Mouse (Mus musculus) forebrain, embryonic 16.5 days (tissue): ENCODE results near the gene Tspan12. TPM values are rescaled to one million over a fixed set of nuclear protein-coding genes. Genes with fewer than 3 reads are reported as not detected.
"Not testable (repeated sequence)": the region's sequence is repeated elsewhere in the genome, so short reads cannot be mapped to it uniquely, and the experiment has no call there.

ENCODE experiments used
- ATAC-seq: fragments of 200-750 bp; cut with Nextera tagmentation; 2 replicates; pipeline ENCODE4 v1.8.0; 2017; ENCODE audit warnings: mild to moderate bottlenecking, moderate library complexity
- H3K27ac ChIP-seq: fragments of 300-500 bp; sonication (generic); 2 replicates; pipeline ENCODE4 v1.5.1; 2014; ENCODE audit warnings: low read length, control low read depth
- H3K27me3 ChIP-seq: fragments of 300-500 bp; sonication (generic); replicated peaks from 2 replicates; pipeline ENCODE4 v1.6.1; 2014; ENCODE audit warnings: low read length; ENCODE audit not compliant: control insufficient read depth, insufficient read depth
- H3K36me3 ChIP-seq: fragments of 300-500 bp; sonication (generic); 2 replicates; pipeline ENCODE4 v1.6.1; 2014; ENCODE audit not compliant: control insufficient read depth, insufficient read depth
- H3K4me1 ChIP-seq: fragments of 300-500 bp; sonication (generic); replicated peaks from 2 replicates; pipeline ENCODE4 v1.6.1; 2014; ENCODE audit warnings: low read length; ENCODE audit not compliant: control insufficient read depth, insufficient read depth
- H3K4me2 ChIP-seq: fragments of 300-500 bp; sonication (generic); 2 replicates; pipeline ENCODE4 v1.6.1; 2014; ENCODE audit warnings: mild to moderate bottlenecking, low read length, control low read depth
- H3K4me3 ChIP-seq: fragments of 300-500 bp; sonication (generic); replicated peaks from 2 replicates; pipeline ENCODE4 v1.5.1; 2014; ENCODE audit warnings: mild to moderate bottlenecking, low read length, control low read depth
- H3K9ac ChIP-seq: fragments of 300-500 bp; sonication (generic); replicated peaks from 2 replicates; pipeline ENCODE4 v1.6.1; 2014; ENCODE audit warnings: low read depth, low read length, control low read depth
- H3K9me3 ChIP-seq: fragments of 300-500 bp; sonication (generic); 2 replicates; pipeline ENCODE4 v1.6.1; 2016; ENCODE audit warnings: low read length; ENCODE audit not compliant: control insufficient read depth
- WGBS: fragments of 180-500 bp; shearing (Covaris S2); extraction: QIAGEN DNeasy Blood & Tissue Kit; methylation state at CpG from one replicate; pipeline ENCODE4 v1.1.7; 2014; 5-methylcytosine and 5-hydroxymethylcytosine counted together
- polyA plus RNA-seq: library from polyadenylated mRNA; unstranded; fragments of >200 nt; fragmentation: Nextera tagmentation; extraction: Ambion mirVana; gene quantifications from 2 replicates; pipeline ENCODE4 v1.2.1, GENCODE M21; 2015

Gene Tspan12
- polyA plus RNA-seq: 51.7 and 63.0 TPM in 2 replicates

DNA sequence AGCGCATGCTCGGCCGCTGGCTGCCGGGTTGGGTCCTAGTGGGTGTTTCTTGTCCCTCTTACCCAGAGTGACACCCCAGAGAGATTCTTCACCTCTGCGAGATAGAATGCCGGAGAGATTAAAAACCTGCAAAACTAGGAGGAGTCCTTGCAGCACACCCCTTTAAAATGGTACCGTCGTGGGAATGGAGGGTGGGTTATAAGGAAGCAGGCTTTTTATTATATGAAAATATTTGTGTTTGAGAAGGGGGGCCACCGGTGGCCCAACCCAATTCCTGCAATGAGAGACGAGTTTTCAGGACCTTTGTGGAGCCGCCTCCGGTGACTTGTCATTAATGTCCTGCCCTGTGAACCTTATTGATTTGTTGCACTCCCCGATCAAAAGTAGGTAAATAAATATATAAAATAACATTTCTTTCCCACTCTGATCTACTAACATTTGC is at the start of gene Tspan12:
Gene Tspan12 (minus strand): TSS at position 172 of the 442 bp plus-strand sequence.
- Histone ChIP-seq H3K4me1 (peaks cover 11% of the 10 kb centered on the region), H3K4me3 (peak within 1 kb of the TSS; percentile 89), H3K9ac (peak within 1 kb of the TSS; percentile 93), H3K9me3 (no peaks in the 10 kb centered on the region), H3K27me3 (peaks cover 3% of the 10 kb centered on the region; the same call in 1 of the 2 replicates), H3K36me3 (no peaks in the 10 kb centered on the region), H3K4me2 (peak within 1 kb of the TSS; percentile 74), H3K27ac (peak within 1 kb of the TSS; percentile 80)
- no peak for ATAC-seq
- WGBS: 2% methylated on average over 13 of the region's 13 CpGs

DNA sequence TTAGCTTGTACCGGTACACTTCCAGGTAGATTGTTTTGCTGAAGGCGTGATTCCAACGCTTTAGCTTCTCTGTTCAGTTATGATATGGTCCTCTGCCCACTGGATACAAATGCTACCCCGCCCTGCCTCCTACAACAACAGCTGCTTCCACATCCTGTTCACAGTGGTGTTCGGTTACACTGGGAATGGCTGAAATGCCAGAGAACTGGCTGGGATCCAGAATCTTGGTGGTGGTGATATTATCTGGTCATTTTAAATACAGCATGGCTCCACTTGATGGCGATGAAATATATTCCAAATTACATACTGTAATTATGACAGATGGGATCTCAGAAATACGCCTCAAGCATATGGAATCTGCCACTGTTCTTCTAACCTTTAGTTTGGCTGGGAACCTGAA is 42.1 kb upstream of the Tspan12 start:
- no peaks in the 10 kb centered on the region for H3K9me3 ChIP-seq
- no peaks in the 10 kb centered on the region for H3K36me3 ChIP-seq
- H3K27me3 ChIP-seq: no peaks in the 10 kb centered on the region
- H3K4me2 ChIP-seq: no peak overlapping the region
- no peak overlapping the region for H3K4me3 ChIP-seq
- no peak overlapping the region for H3K9ac ChIP-seq
- H3K4me1 ChIP-seq: 0 out of 2 replicates have a peak, but pooled peaks cover 2% of the 10 kb centered on the region
- peak; percentile 33; the same call in 1 of the 2 replicates for ATAC-seq
- H3K27ac ChIP-seq: no peak overlapping the region
- WGBS: 66% methylated on average over 7 of the region's 7 CpGs

DNA sequence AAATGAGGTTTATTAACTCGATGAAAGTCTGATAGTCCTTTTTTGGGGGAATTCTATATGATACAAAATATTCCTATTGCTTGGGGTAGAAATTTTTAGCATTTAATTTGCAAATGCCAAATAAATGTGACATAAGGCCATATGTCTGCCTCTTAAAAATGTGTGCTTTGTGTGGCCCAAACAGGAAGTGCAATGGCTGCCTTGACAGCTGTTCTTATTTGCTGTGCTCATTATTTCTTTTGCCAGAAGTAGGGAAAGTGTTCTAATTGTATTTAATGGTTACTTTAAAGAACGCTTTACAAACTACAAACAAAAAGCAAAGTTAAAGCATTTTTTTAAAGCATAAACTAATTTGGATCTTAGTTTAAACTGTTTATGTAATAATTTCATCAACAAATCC is 36.8 kb upstream of the Tspan12 start:
- WGBS: 55% methylated on average over 2 of the region's 2 CpGs
- Histone ChIP-seq H3K4me3 (no peak overlapping the region), H3K4me1 (no peaks in the 10 kb centered on the region), H3K36me3 (no peaks in the 10 kb centered on the region), H3K4me2 (no peak overlapping the region), H3K9me3 (no peaks in the 10 kb centered on the region), H3K27me3 (no peaks in the 10 kb centered on the region), H3K27ac (no peak overlapping the region), H3K9ac (no peak overlapping the region)
- ATAC-seq: no peak

- not testable (repeated sequence) for H3K27me3 ChIP-seq, H3K4me1 ChIP-seq, ATAC-seq, H3K4me3 ChIP-seq, H3K27ac ChIP-seq, H3K9me3 ChIP-seq, H3K36me3 ChIP-seq, H3K9ac ChIP-seq, H3K4me2 ChIP-seq
Measured at GRCm38 (mm10) chr6:21887971-21888370, 35.7 kb upstream of the Tspan12 start.

GRCm38 (mm10) chr6:21879496-21879895 is 27.2 kb upstream of the Tspan12 start:
- Histone ChIP-seq H3K9me3 (no peaks in the 10 kb centered on the region), H3K4me2 (no peak overlapping the region), H3K4me3 (no peak overlapping the region), H3K27ac (no peak overlapping the region), H3K4me1 (no peaks in the 10 kb centered on the region), H3K36me3 (no peaks in the 10 kb centered on the region), H3K27me3 (no peaks in the 10 kb centered on the region), H3K9ac (no peak overlapping the region)
- no peak for ATAC-seq
- 52% methylated on average over 6 of the region's 6 CpGs for WGBS

DNA sequence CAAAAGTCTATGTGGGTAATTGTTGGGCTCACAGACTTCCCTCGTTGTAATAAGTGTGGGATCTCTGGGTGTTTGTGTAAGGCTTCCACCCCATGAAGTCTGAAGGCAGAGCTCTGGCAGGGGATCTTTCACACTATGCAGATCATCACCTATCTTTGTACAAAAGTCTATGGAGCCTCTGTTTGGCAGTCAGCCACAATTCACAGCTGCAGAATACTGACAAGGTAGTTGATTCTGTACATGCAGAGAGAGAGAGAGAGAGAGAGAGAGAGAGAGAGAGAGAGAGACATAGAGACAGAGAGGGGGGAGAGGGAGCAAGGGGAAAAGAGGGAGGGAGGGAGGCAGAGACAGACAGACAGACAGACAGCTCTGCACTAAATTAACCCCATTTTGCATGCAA is 15.0 kb upstream of the Tspan12 start:
- Histone ChIP-seq H3K4me3 (no peak overlapping the region), H3K9ac (no peak overlapping the region), H3K4me2 (no peak overlapping the region), H3K9me3 (no peaks in the 10 kb centered on the region), H3K4me1 (no peaks in the 10 kb centered on the region), H3K27me3 (0 out of 2 replicates have a peak, but pooled peaks cover 3% of the 10 kb centered on the region), H3K27ac (no peak overlapping the region), H3K36me3 (no peaks in the 10 kb centered on the region)
- 22% methylated on average over 1 of the region's 1 CpGs for WGBS
- ATAC-seq: no peak

DNA sequence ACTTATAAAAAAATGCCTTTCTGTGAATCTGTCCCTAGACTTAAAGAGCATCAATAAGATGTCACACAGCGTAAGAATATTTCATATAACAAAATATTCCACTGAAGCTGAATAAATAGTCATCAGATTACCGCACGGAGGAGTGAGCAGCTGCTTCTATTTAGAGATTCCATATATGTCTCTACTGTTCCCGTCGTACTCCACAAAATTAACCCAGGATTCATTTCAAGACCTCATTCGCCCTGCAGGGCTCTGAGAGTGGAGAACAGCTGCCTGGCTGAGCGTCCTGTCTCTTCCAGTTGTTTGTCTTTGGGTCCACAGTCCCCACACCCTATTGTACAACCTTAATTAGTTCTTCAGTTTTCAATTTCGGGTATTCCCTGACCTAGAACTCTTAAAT is 11.9 kb upstream of the Tspan12 start:
- ATAC-seq: no peak
- Histone ChIP-seq H3K36me3 (no peaks in the 10 kb centered on the region), H3K27me3 (0 out of 2 replicates have a peak, but pooled peaks cover 3% of the 10 kb centered on the region), H3K9ac (no peak overlapping the region), H3K9me3 (no peaks in the 10 kb centered on the region), H3K4me2 (no peak overlapping the region), H3K4me3 (no peak overlapping the region), H3K4me1 (no peaks in the 10 kb centered on the region), H3K27ac (no peak overlapping the region)
- 55% methylated on average over 8 of the region's 8 CpGs for WGBS

DNA sequence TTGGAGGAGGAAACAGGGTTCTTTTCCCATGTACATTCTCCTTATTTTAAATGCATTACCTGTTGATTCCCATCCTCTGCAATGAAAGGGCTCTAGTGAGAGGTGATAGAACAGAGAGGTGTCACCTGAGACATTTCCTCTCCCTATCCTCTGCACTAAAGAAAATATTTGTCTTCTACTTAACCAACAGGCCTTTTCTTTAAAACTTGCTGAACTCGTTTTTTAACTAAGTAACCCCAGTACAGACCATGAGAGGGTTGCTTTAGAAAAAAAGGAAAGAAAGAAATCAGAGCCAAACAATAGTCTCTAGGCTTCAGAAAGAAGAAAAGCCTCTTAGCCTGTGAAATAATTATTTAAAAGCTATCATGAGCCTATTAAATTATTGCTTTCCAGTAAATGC is 11.2 kb upstream of the Tspan12 start:
- Histone ChIP-seq H3K9me3 (no peaks in the 10 kb centered on the region), H3K36me3 (no peaks in the 10 kb centered on the region), H3K9ac (no peak overlapping the region), H3K27me3 (0 out of 2 replicates have a peak, but pooled peaks cover 3% of the 10 kb centered on the region), H3K4me1 (no peaks in the 10 kb centered on the region), H3K27ac (no peak overlapping the region), H3K4me2 (no peak overlapping the region), H3K4me3 (no peak overlapping the region)
- ATAC-seq: no peak
- WGBS: 17% methylated on average over 1 of the region's 1 CpGs

- Histone ChIP-seq H3K9ac (no peak overlapping the region), H3K4me3 (no peak overlapping the region), H3K4me2 (no peak overlapping the region), H3K9me3 (no peaks in the 10 kb centered on the region), H3K4me1 (peaks cover 3% of the 10 kb centered on the region; the same call in 1 of the 2 replicates), H3K36me3 (no peaks in the 10 kb centered on the region), H3K27me3 (peaks cover 6% of the 10 kb centered on the region; the same call in 1 of the 2 replicates), H3K27ac (no peak overlapping the region)
- peak; percentile 68; the same call in 1 of the 2 replicates for ATAC-seq
- 11% methylated on average over 2 of the region's 2 CpGs for WGBS
Measured at GRCm38 (mm10) chr6:21861316-21861715, 9.0 kb upstream of the Tspan12 start.

GRCm38 (mm10) chr6:21857843-21858242 is 5.5 kb upstream of the Tspan12 start:
- H3K9ac ChIP-seq: no peak overlapping the region
- H3K36me3 ChIP-seq: no peaks in the 10 kb centered on the region
- H3K4me2 ChIP-seq: peak overlapping the region; percentile 9; the same call in 1 of the 2 replicates
- no peak overlapping the region for H3K27ac ChIP-seq
- peaks cover 9% of the 10 kb centered on the region; the same call in 1 of the 2 replicates for H3K27me3 ChIP-seq
- no peaks in the 10 kb centered on the region for H3K9me3 ChIP-seq
- WGBS: 10% methylated on average over 7 of the region's 7 CpGs
- peaks cover 3% of the 10 kb centered on the region; the same call in 1 of the 2 replicates for H3K4me1 ChIP-seq
- peak; percentile 85 for ATAC-seq
- H3K4me3 ChIP-seq: no peak overlapping the region
